Mouse (Mus musculus) lung, postnatal 25 days (tissue): ENCODE results near the gene Cabp2.
A peak's percentile ranks its signal among the peaks of the same experiment; 100 is the strongest.
"Not testable (repeated sequence)": the region's sequence is repeated elsewhere in the genome, so short reads cannot be mapped to it uniquely, and the experiment has no call there.

ENCODE experiments used
- DNase-seq: peaks from one replicate; pipeline ENCODE4 v3.0.0; 2022; ENCODE audit warnings: low spot score

Cabp2 gene

GRCm38 (mm10) chr19:4081394-4081793, at the start of gene Cabp2:
Cabp2 (plus strand) TSS chr19:4081578.
- no peak for DNase-seq

GRCm38 (mm10) chr19:4032668-4033067, 48.7 kb upstream of the Cabp2 start:
- no peak for DNase-seq

- no peak for DNase-seq
Measured at GRCm38 (mm10) chr19:4033298-4033697, 48.1 kb upstream of the Cabp2 start.

GRCm38 (mm10) chr19:4033742-4034141, 47.6 kb upstream of the Cabp2 start:
- DNase-seq, result no peak

- no peak for DNase-seq
Measured at GRCm38 (mm10) chr19:4036327-4037045, 44.9 kb upstream of the Cabp2 start.

GRCm38 (mm10) chr19:4037154-4037787, 44.1 kb upstream of the Cabp2 start:
- DNase-seq, result not testable (repeated sequence)

GRCm38 (mm10) chr19:4037788-4038232, 43.6 kb upstream of the Cabp2 start, which contains the start of gene Gstp1:
Gstp1 (minus strand) TSS chr19:4037985.
- peak; percentile 92 for DNase-seq

GRCm38 (mm10) chr19:4040941-4041340, 40.4 kb upstream of the Cabp2 start:
- DNase-seq, result not testable (repeated sequence)

GRCm38 (mm10) chr19:4041500-4041899, 39.9 kb upstream of the Cabp2 start:
- DNase-seq, result not testable (repeated sequence)

- DNase-seq, result peak; percentile 51
Measured at GRCm38 (mm10) chr19:4042124-4042523, 39.3 kb upstream of the Cabp2 start.

GRCm38 (mm10) chr19:4044109-4044508, 37.3 kb upstream of the Cabp2 start:
- DNase-seq, result not testable (repeated sequence)

- peak; percentile 93 for DNase-seq
Measured at GRCm38 (mm10) chr19:4045966-4046865, 35.2 kb upstream of the Cabp2 start, which contains the start of gene Gstp2. Gstp2 (minus strand) TSS chr19:4046023.

GRCm38 (mm10) chr19:4046866-4047254, 34.5 kb upstream of the Cabp2 start:
- DNase-seq, result no peak

- DNase-seq, result peak; percentile 84
Measured at GRCm38 (mm10) chr19:4047859-4048258, 33.5 kb upstream of the Cabp2 start.

GRCm38 (mm10) chr19:4049069-4049468, 32.3 kb upstream of the Cabp2 start:
- DNase-seq, result not testable (repeated sequence)

GRCm38 (mm10) chr19:4051016-4051415, 30.4 kb upstream of the Cabp2 start:
- DNase-seq, result no peak

- DNase-seq, result peak; percentile 66
Measured at GRCm38 (mm10) chr19:4051741-4052515, 29.4 kb upstream of the Cabp2 start.

- no peak for DNase-seq
Measured at GRCm38 (mm10) chr19:4052516-4053030, 28.8 kb upstream of the Cabp2 start.

GRCm38 (mm10) chr19:4054613-4055012, 26.8 kb upstream of the Cabp2 start:
- no peak for DNase-seq

GRCm38 (mm10) chr19:4055216-4055946, 26.0 kb upstream of the Cabp2 start:
- no peak for DNase-seq
